Mouse (Mus musculus) urinary bladder, postnatal 10 days (tissue): ENCODE results near the gene Ccdc158.
A peak's percentile ranks its signal among the peaks of the same experiment; 100 is the strongest.

Experiments used
- DNase-seq: peaks from one replicate; pipeline ENCODE4 v3.0.0; 2022; ENCODE audit warnings: low spot score

The Ccdc158 gene

DNA sequence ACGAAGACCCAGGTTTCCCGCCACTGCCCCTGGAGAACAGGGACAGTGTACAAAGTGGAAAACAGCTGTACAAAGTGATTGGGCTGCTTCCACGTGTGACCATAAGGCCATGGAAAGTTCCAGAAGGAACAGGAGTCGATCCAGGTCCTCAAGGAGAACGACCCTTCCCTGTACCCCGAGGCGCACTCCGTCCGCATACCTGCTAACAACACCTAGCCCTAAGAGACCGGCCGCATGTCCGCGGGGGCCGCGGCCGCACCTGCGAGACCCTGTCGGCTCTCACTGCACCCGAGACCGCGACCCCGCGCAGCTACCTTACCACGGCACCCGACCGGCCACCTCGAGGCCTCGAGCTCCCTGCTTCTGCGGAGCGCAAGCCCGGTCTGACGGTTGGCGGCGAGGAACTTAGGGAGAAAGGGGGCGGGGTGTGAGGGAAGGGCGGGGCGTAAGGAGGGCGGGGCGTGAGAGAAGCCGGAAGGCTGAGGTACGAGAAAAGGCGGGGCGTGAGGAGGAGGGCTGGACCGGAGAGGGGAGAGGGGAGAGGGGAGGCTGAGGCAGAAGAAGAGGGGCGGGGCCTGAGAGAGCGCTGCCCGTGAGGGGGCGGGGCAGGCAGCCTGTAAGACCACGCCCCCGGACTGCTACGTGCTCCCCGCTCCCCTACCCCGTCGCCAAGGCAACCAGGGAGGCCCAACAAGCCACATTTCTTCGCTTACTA is at the start of gene Ccdc158:
Gene Ccdc158, minus strand, starts transcription at position 413 of the 715 bp plus-strand sequence.
- DNase-seq: peak; percentile 20

DNA sequence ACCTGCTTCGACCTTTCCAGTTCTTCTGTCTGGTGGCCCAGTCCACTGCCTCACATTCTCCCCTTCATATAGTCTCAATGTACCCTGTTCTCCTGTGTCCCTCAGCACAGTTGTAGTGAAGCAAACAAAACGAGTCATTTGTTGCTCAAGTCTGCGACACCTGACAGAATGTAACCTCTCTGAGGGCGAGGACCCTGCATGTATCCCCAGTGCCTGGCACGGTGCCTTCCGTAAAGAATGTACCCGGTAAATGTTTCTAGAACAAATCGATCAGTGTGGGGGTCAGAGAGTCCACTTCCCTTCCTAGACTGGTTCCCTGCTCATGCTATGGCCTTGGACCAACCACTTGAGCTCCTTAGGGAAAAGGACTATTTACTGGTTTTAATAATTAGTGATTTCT is 46.5 kb upstream of the Ccdc158 start:
- no peak for DNase-seq

DNA sequence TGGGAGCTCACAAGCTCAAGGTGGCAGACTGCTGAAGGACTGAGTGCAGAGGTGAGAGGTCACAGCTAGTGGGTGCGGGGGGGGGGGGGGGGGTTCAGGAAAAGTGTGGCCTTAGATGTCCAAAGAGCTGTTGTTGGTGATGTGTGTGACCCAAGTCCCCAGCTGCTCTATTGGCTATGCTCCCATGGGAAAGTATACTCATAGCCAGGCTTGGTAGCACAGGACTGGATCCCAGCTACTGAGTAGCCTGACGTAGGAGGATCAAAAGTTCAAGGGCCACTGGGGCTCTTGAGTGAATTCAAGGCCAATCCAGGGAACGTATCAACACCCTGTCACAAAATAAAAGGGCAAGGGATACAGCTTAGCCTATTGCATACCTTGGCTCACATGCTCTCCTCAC is 43.8 kb upstream of the Ccdc158 start:
- no peak for DNase-seq

DNA sequence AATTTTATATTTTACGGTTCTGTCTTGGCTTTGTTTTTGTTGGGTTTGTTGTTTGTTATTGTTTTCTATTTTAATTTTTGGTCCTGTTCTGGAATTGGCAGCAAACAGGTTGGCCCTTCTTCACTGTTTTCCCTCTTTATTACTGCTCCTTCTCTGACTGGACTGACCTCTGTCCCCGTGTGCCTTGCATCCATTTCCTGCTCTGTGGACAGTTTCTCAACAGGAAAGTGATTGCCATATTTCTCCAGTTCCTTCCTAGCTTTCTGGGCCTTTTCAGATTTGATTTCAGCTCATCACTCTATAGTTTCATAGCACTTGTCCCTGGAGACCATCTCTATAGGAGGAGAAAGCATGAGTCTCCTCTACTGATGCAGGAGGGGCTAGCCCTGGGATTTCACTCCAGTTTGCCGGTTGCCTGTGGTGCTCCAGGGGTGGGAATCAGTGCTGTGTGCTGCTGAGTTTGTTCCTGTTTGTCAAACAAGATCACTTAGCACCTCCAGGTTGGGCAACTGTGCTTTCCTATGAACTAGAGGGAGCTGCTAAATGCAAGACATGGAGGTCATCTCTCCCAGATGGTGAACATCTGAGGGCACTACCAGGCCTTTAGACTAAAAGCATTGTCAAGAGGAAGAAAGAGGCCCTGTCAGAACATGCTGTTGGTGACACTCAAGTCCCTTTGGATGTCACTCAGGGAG is 42.7 kb upstream of the Ccdc158 start:
- no peak for DNase-seq

DNA sequence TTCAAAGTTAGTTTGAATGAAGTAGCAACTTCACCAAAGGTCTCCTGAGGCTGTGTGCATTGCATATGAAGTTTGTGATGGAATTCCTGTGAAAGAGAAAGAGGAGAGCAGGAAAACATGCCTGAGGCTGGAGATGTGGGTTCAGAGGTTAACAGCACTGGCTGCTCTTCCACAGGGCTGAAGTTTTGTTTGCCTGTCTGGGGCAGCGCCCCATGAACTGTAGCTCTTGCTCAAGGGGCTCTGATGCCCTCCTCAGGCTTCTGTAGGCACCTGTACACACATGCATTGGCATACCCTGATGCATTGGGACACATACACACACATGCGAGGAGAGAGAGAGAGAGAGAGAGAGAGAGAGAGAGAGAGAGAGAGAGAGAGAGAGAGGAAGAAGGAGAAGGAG is 40.8 kb upstream of the Ccdc158 start:
- no peak for DNase-seq

DNA sequence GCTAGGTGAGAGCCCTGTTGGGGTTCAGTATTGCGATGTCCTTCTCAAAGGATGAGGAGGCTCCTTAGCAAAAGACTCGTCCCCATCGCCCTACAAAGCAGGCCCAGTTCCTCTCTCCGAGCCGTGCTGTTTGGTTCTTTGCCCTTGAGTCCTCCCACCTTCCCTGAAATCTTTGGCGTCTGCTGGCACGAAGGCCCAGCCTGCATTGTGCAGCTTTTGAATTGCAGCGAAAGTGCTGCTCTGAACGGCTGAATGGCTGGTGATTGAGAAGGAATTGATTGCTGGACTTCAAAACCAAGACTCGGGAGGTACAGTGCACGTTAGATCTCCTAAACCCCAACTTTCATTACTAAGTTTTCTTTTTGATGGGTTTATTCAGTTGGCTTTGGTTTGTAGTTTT is 40.2 kb upstream of the Ccdc158 start:
- DNase-seq: no peak

DNA sequence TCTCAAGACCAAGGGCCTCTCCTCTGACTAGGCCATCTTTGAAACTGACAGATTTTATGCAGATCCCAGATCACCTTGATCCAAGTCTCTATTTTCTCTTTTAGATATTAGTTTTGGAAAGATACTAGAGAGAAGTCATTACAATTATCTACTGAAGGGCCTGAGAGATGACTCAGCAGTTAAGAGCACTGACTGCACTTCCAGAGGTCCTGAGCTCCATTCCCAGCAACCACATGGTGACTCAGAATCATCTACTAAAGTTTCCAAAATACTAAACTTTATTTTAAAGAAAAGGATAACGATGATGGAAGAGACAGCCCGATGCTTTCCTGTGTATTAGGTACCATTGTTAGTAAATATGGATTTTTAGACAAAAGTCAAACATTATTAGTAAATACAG is 39.8 kb upstream of the Ccdc158 start:
- no peak for DNase-seq

DNA sequence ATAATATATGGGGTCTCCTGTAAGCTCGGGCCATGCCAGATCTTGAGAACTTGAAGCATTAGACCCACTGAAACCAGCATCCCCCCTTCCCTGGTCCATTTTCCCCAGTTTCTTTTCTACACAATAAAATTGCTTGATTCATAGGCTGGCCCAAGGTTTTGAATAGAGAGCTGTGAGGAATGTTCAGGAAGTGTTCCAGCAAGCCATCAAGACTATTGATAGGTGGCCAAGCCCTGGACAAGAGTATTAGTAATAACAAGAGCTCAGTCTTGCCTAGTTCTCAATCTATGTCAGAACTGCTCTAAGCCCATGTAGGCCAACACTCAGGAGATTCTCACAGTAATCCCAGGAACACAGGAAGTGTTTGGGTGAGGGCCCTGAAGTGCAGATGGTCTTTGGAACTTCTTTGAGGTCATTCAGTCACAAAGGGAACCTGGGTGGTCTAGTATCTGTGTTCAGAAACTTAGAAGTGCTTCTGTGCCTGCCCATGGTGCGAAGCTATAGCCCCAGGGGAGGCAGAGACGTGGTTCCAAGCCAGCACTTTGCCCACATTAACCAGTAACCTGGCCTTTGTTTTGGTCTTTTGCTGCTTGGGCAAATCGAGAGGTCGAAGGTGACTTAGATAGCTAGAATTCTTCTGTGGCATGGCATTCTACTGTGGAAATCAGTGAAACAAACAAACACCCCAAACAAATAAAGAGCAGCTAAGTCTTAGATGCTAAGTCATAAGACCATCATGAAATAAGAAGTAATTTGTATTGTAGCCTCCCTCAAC is 37.7 kb upstream of the Ccdc158 start:
- DNase-seq: no peak

DNA sequence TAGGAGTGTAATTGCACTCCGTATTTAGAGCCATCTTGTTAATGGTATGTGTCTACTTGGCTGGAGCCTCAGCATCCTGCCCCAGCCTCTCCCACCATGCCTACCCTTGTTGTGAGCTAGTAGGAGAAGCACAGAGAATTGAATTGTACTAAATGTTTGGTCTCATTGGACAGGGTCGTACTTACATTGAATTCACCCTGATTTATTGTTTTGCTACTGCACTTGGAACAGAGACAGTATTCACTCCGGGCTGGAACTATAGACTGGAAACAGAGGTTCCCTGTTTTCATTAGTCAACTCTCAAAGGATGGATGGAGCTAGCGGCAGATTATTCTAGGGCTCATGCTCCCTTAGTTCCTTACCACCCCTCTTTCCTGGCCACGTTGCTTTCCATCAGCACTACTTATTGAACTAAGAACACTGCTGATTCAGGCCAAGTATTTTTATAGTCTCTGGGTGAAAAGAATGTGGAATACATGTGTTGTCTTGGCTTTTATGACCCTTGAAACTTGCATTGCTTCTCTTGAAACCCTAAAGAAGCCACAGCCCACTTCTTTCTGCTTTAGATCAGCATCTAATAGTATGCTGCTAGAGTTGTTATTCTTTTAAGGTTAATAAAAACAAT is 36.7 kb upstream of the Ccdc158 start:
- no peak for DNase-seq

DNA sequence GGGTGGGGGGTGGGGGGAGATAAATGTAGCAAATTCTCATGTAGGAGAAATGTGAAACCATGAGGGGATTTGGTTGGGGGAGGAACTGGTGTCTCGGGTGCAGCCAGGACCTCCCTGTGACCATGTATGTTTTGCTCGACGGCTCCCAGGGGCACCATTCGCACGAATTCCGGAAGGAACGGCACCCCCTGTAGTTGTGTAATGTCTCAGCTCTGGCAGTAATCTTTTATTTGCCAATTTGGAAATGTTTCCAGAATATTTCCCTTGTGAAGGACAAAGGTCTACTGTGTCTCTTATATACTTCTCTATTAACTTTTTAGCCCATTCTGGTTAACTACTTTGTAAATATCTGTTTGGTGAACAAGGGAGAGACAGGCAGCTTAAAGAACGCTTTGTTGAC is 35.7 kb upstream of the Ccdc158 start:
- no peak for DNase-seq

DNA sequence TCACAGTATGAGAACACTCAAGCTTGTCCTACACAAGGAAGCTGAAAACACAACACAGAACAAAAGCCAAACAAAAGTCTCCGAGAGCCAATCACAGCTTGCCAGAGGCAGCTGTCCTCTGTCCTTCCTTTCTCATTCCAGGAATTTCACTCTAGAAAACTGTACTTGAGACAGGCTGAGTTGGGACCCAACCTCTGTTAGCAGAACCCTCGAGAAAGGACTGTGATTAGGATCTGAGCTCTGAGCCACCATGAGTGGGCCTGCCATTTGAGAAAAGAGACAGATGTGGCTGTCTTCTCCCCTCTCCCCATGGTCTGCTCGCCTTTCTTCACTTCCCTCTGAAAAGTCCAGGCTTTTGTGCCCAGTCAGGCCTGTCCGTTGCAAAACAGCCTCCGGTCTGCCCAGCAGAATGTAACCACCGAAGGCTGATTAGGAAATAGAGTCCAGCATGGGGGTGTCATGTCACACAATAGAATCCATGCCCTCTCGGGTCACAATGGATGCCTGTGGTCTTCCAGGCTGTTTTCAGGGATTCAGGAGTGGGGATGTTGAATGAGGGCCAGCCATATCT is 32.9 kb upstream of the Ccdc158 start:
- DNase-seq: no peak

DNA sequence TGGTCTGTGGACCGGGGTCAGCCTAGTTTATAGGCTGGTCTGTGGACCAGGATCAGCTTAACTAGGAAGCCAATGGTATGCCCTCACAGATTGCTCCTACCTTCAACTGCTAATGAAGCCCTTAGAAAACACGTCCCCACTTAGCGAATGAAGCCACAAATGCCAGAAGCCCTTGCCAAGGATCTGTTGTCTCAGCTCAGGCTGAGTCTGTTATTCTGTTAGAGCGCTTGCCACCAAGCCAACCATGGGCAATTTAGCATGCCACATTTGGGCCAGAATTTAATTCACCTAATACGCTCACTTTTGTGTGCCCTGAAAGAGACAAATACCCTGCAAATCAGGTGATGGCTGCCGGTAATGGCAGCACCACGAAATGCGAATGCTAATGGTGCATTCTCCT is 28.6 kb upstream of the Ccdc158 start:
- DNase-seq: no peak

DNA sequence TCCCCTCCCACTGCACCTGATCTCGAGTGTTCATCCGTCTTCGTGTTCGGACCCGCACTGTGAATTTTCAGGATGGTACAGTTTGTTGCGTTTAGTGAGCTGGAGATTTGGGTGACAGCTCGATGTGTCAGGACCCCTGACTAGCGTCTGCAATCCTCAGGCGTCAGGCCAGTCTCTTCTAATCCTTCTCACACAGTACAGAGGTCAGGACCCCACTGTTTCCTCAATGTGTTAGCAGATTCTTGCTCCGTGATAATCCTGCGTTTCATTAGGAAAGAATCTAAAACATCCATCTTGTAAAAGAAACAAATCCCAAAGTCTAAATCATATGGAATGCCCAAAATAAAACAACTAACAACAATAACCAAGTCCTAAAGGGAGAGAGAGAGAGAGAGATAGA is 26.7 kb upstream of the Ccdc158 start:
- DNase-seq: no peak

DNA sequence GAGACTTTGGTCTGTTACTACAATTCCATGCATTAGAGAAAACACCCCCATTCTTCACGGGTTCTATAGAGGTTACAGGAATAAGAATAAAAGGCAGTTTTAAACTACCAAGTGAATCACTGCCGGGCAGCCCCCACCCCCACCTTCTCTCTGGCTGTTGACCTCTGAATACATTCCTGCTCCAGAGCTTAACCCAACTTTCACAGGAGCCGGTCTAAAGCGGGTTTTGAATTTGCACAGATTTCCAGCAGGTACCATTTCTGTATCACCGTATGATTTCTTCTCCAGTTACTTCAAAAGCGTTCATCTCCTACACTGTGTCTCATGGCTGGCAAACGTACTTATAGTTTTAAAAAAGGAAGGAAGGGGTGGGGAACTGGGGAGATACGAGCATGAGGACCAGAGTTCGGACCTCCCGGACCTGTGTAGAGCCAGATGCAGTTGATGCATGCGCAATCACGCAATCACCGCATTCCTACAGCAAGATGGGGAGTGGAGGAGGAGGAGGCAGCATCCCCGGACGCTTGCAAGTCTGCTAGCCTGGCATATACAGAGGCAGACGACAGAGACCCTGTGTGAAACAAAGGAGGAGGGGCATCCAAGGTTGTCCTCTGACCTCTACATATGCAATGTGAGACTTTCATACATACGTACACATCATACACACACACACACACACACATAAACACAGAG is 23.9 kb upstream of the Ccdc158 start:
- DNase-seq: no peak

DNA sequence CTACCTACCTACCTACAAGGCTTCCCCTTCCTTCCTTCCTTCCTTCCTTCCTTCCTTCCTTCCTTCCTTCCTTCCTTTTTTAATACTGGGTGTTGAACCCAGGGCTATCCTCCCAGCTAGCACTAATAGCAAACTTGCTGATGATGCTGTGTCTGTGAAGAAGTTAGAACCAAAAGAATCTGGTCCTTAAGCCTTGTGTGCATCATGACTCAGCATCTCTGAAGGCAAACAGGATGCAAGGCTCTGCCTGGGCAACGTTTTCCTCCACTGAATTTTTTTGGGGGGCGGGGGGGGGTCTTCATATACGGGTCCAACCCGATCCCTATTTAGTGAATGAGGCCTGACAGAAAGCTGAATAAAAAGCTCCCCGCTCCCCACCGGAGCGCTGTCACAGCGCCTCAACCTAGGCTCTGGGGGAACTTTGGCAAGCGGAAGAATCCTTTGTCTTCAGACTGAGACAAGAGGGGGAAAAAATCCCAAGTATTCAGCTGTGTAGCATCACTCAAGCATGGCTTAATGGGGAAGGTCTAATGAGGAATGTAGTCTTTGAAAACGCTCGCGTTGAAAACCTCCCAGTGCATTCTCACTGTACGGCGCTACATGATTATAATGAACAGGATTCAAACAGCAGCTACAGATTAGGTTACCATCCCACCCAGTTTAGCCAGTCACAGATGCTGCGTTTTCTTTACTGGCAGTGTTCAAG is 23.2 kb upstream of the Ccdc158 start:
- no peak for DNase-seq

DNA sequence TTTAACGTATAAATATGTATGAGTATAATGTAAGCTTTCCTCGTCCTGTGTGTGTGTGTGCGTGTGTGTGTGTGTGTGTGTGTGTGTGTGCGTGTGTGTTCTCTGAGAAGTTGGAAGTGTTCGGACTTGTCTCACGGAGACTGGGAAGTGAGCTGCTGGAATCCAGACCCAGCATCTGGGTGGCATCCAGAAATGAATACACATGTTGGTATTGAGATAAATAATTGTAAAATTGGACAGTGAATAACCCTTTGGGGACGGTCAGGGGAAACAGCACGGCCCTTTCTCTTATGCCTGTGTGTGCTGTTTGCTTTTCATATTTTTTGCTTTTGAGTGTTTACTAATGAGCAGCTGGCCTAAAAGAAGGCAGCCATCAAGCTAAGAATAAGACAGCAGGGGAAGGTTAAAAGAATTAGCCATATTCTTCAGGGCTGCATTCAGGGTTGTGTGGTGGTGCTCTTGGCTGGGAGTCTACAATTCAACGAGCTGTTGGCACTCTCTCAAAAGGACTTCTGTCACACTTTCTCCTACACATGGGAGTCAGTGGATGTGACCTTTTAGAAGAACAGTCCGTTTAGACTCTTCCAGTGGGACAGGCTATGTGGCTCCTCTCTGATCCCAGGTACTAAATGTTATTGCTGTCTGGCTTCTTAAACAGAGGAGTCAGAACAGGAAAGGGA is 19.4 kb upstream of the Ccdc158 start:
- DNase-seq: no peak

DNA sequence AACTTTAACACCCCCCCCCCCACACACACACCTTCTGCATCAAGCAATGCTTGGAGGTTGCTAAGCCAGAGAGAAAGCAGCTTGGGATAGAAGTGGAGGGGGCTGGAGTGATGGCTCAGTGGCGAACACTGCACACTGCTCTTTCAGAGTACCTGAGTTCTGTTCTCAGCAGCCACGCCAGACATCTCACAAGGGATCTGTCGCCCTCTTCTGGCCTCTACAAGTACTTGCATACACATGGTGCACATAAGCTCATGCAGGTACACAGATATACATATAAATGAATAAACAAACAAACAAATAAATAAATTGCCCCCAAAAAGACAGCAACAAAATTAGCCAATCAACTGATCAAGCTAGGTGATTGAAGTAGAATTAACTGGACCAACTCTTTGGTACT is 18.7 kb upstream of the Ccdc158 start:
- DNase-seq: no peak

DNA sequence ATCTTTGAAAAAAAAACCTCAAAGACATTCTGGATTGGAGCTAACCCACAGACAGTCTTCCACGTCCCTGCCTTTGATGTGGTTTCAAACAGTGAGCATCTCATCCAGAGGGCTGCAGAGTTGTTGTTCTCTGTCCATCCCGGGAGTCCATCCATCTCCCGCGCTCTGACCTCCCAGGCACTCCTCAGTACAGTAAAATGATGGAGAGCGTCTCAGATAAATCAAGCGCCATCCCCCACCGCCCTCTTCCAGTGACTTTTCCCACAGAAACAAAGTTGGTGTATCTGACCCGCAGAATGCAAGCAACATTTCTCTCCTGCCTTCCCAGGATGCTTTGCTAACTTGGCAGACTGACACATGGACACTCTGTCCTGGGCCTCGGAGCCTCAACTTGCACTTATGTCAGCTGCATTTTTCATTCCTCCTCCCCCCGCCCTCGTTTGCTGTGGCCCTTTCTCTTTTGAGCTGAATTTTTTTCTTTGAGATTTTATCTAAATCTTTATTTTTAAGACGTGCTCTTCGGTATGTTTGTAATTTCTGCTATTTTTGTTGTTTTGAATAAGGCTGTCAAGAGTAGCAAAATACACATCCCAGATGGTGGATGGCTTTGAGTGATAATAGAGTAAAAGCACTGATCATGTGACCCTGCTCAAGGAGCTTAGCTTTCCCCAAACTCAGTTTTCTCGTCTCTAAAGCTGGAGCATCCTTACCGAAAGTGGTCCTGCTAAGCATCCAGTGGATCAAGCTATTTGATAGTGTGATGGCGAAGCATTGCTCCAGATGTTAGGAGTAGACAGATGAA is 17.3 kb upstream of the Ccdc158 start:
- no peak for DNase-seq

DNA sequence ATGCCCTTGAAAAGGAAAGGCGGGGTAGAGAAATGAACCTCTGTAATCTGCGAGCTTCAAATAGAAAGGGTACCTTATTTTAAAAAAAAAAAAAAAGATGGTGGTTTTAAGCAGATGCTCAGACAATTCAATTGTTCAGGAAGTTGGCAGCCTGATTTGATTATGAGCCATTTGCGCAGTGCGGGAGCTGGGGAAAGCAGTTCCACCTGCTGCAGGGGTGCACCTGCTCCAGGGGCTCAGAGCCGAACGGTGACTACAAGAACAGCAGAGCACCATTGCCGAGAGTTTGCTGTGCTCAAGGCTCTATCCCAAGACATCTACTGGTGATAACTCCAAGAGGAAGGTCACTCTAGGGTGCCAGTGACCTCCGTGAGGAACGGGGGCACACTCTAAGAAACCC is 13.5 kb upstream of the Ccdc158 start:
- DNase-seq: no peak

DNA sequence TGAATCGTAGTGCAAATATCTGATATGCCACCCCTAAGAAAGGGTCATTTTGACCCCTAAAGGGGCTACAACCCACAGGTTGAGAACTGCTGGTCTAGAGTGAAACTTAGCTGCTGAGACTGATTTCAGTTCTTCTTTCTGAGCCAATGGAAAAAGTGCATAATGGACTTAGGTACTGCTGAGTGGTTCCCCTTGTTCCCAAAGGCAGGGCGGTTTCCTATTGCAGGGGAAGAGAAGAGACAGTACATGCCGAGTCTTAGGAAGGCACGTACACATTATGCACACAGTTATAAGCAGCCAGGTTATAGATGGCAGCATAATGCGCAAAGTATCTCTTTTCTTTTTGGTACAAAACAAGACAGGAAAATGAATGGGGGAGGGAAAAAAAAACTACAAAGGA is 13.1 kb upstream of the Ccdc158 start:
- no peak for DNase-seq
